ENCODE assay signal across 30 mouse cellular contexts in the genomic region with DNA sequence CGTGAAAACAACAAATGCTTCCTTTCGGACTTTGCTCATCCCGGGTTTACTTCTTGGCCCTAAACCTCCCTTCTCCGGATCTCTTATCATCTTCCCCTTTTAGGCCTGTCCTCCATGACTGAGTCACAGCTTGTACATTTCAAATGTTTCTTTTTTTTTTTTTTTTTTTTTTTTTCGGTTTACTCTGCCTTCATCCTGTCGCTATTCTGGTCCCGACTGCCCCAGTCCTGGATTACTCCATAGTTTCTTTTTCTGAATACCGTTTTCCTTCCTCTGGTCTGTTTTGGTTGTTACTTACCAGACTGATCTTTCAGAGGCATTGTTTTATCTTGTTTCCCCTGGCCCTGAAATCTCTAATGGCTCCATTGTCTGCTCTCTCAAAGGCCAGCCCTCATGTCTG. TPM values are rescaled to one million over a fixed set of nuclear protein-coding genes. Genes with fewer than 3 reads are reported as not detected.
A peak's percentile ranks its signal among the peaks of the same experiment; 100 is the strongest.
DNase-seq lines count a peak whose midpoint lies in the region; ATAC-seq and TF ChIP-seq lines count a peak whose summit lies in the region.
"Had no signal": no experiment of that assay in that cellular context is flagged by ENCODE, and none has a peak within 500 bp of the region (broad histone marks: within the 10 kb centered on the region; RNA-seq: fewer than 3 reads in every experiment).

No protein-coding gene starts in this region.

- H3K4me3 ChIP-seq in gastrocnemius, adult 2 months: no peak overlapping the region; the same call in 1 of the 2 replicates
- H3K4me3 ChIP-seq in heart, embryonic 15.5 days: no peak overlapping the region
- H3K4me3 ChIP-seq in heart, embryonic 10.5 days: no peak overlapping the region
- H3K4me3 ChIP-seq in testis, adult 2 months (ENCODE audit: control insufficient read depth, low read depth, low read length): no peak overlapping the region
- H3K4me3 ChIP-seq: embryonic facial prominence, embryonic 12.5 days; erythroblast, embryonic 14.5 days; forebrain, embryonic 13.5 days; hindbrain, embryonic 10.5 days had no signal

- no peaks in the 10 kb centered on the region for H3K4me1 ChIP-seq in heart, embryonic 15.5 days (replicated peaks)
- no peaks in the 10 kb centered on the region for H3K4me1 ChIP-seq in heart, embryonic 10.5 days
- no peaks in the 10 kb centered on the region for H3K4me1 ChIP-seq in testis, adult 2 months (ENCODE audit: control insufficient read depth, insufficient read depth, low read length)
- H3K4me1 ChIP-seq: embryonic facial prominence, embryonic 12.5 days; forebrain, embryonic 13.5 days; hindbrain, embryonic 10.5 days had no signal

- no peak for ATAC-seq in heart, embryonic 15.5 days (replicated peaks; ENCODE audit: insufficient number of reproducible peaks, insufficient read depth, low FRiP score, low read depth)
- ATAC-seq: forebrain, embryonic 13.5 days; hindbrain, postnatal 0 days had no signal

- H3K36me3 ChIP-seq in heart, embryonic 15.5 days: no peaks in the 10 kb centered on the region
- H3K36me3 ChIP-seq in heart, embryonic 10.5 days: no peaks in the 10 kb centered on the region; the same call in 1 of the 2 replicates
- H3K36me3 ChIP-seq in testis, adult 2 months (ENCODE audit: control insufficient read depth, insufficient read depth, low read length): no peaks in the 10 kb centered on the region
- H3K36me3 ChIP-seq: embryonic facial prominence, embryonic 12.5 days had no signal

- no peak for TF ChIP-seq CTCF in gastrocnemius, adult 2 months (IDR thresholded peaks at IDR 0.05)
- no peak for TF ChIP-seq CTCF in testis, adult 2 months (IDR thresholded peaks at IDR 0.05; ENCODE audit: control insufficient read depth, insufficient read depth, insufficient replicate concordance, low read depth, low read length)

- no peak for DNase-seq in gastrocnemius, adult 2 months
- no peak for DNase-seq in gastrocnemius, postnatal 14 days
- no peak for DNase-seq in heart, embryonic 10.5 days (ENCODE audit: low spot score)
- DNase-seq in testis, postnatal 10 days (ENCODE audit: low spot score): no peak
- DNase-seq in embryo, embryonic 10 days (ENCODE audit: low spot score): no peak
- no peak for DNase-seq in urinary bladder, postnatal 36 days (ENCODE audit: low spot score in 2 of 2)
- DNase-seq: cerebellum, adult 9-10 months; gastrocnemius, postnatal 36 days; kidney, adult 11 months; kidney, postnatal 14 days; left cerebral cortex, postnatal 4 days; liver; right cerebral cortex, postnatal 14 days; spleen, adult 18-20 months; thymus, adult 18-20 months; thymus, postnatal 4 days had no signal

- 38% methylated on average over 8 of the region's 8 CpGs for WGBS in heart, embryonic 15.5 days
- WGBS in heart, embryonic 10.5 days: 44% methylated on average over 8 of the region's 8 CpGs

- peak overlapping the region; percentile 38; the same call in 1 of the 2 replicates for H3K27ac ChIP-seq in gastrocnemius, adult 2 months
- peak overlapping the region; percentile 20 for H3K27ac ChIP-seq in heart, embryonic 15.5 days
- no peak overlapping the region for H3K27ac ChIP-seq in heart, embryonic 10.5 days
- 0 out of 2 replicates have a peak overlapping the region, but pooled peaks have one; percentile 8 for H3K27ac ChIP-seq in testis, adult 2 months (ENCODE audit: control insufficient read depth, insufficient read depth, low read depth, low read length)
- H3K27ac ChIP-seq: embryonic facial prominence, embryonic 12.5 days; forebrain, embryonic 13.5 days; hindbrain, embryonic 10.5 days; hindbrain, postnatal 0 days had no signal

- H3K9ac ChIP-seq in heart, embryonic 15.5 days: no peak overlapping the region
- H3K9ac ChIP-seq: embryonic facial prominence, embryonic 12.5 days; forebrain, embryonic 13.5 days had no signal

- H3K27me3 ChIP-seq in heart, embryonic 15.5 days: no peaks in the 10 kb centered on the region
- no peaks in the 10 kb centered on the region for H3K27me3 ChIP-seq in heart, embryonic 10.5 days (ENCODE audit: insufficient read depth, poor library complexity, severe bottlenecking)
- H3K27me3 ChIP-seq in testis, adult 2 months (ENCODE audit: control insufficient read depth, insufficient read depth, low read length): no peaks in the 10 kb centered on the region
- H3K27me3 ChIP-seq: CH12.LX; embryonic facial prominence, embryonic 12.5 days; forebrain, embryonic 13.5 days had no signal

- no peak overlapping the region for H3K4me2 ChIP-seq in heart, embryonic 15.5 days
- H3K4me2 ChIP-seq: embryonic facial prominence, embryonic 12.5 days; forebrain, embryonic 13.5 days had no signal

- intact Hi-C loops in gastrocnemius, adult 2 months (cut with DNase I): no loop called here
- intact Hi-C loops in gastrocnemius, postnatal 14 days (cut with DNase I; ENCODE audit: low total_unique reads): no loop called here

- no peak for TF ChIP-seq POLR2A in testis, adult 2 months (IDR thresholded peaks at IDR 0.05; ENCODE audit: control insufficient read depth, low read depth, low read length)

- no peaks in the 10 kb centered on the region for H3K9me3 ChIP-seq in heart, embryonic 15.5 days (replicated peaks)
- no peaks in the 10 kb centered on the region for H3K9me3 ChIP-seq in heart, embryonic 10.5 days
- H3K9me3 ChIP-seq: embryonic facial prominence, embryonic 12.5 days; forebrain, embryonic 13.5 days; hindbrain, embryonic 10.5 days had no signal

RNA-seq across cellular contexts. Expression of a gene that starts 19.4 kb away (rescaled TPM):
- total RNA-seq in gastrocnemius, adult 2 months (2021): 1 to 10 TPM; 4.7 to 5.9 TPM
- 1 to 10 TPM; 5.9 to 6.0 TPM for total RNA-seq in gastrocnemius, postnatal 14 days (2021)
- 16.2 and 17.2 TPM in 2 replicates for polyA plus RNA-seq in heart, embryonic 15.5 days (2015; fragmentation: Nextera tagmentation; extraction: Ambion mirVana)
- polyA plus RNA-seq in heart, embryonic 10.5 days (2016; fragmentation: Nextera tagmentation; extraction: Ambion mirVana): 19.3 and 23.0 TPM in 2 replicates
- 5.7 and 6.8 TPM in 2 replicates for polyA plus RNA-seq in testis, adult 2 months (2012; rRNA removed)

RNA-seq across cellular contexts. Expression of a gene that starts 26.3 kb away (rescaled TPM):
- total RNA-seq in gastrocnemius, adult 2 months (2021): 1 to 10 TPM; 1.2 to 1.5 TPM
- total RNA-seq in gastrocnemius, postnatal 14 days (2021): under 1 TPM in 1 of 2 experiments, not detected in 1; 0.91 TPM
- polyA plus RNA-seq in heart, embryonic 15.5 days (2015; fragmentation: Nextera tagmentation; extraction: Ambion mirVana): 2.1 and 2.9 TPM in 2 replicates
- polyA plus RNA-seq in heart, embryonic 10.5 days (2016; fragmentation: Nextera tagmentation; extraction: Ambion mirVana): 1.5 and 1.7 TPM in 2 replicates
- polyA plus RNA-seq in testis, adult 2 months (2012; rRNA removed): not detected in 2 replicates
- total RNA-seq: adrenal gland, postnatal 4 days; gastrocnemius, postnatal 36 days; hindbrain, postnatal 0 days; left cerebral cortex, adult 18-20 months; left cerebral cortex, postnatal 4 days; midbrain, postnatal 0 days; neutrophil, adult 5-6 weeks had no signal
- polyA plus RNA-seq: erythroblast, embryonic 14.5 days; midbrain, postnatal 0 days had no signal

RNA-seq across cellular contexts. Expression of a gene that starts 50.5 kb away (rescaled TPM):
- total RNA-seq in gastrocnemius, adult 2 months (2021): not detected
- total RNA-seq in gastrocnemius, postnatal 14 days (2021): not detected
- not detected in 2 replicates for polyA plus RNA-seq in heart, embryonic 15.5 days (2015; fragmentation: Nextera tagmentation; extraction: Ambion mirVana)
- polyA plus RNA-seq in heart, embryonic 10.5 days (2016; fragmentation: Nextera tagmentation; extraction: Ambion mirVana): not detected in 2 replicates
- not detected in 2 replicates for polyA plus RNA-seq in testis, adult 2 months (2012; rRNA removed)
- total RNA-seq: adrenal gland, postnatal 4 days; CH12.LX; gastrocnemius, postnatal 36 days; hindbrain, postnatal 0 days; left cerebral cortex, adult 18-20 months; left cerebral cortex, postnatal 4 days; midbrain, postnatal 0 days; neutrophil, adult 5-6 weeks had no signal
- polyA plus RNA-seq: cortical plate, adult 2 months; embryonic facial prominence, embryonic 12.5 days; erythroblast, embryonic 14.5 days; forebrain, embryonic 13.5 days; hindbrain, embryonic 10.5 days; hindbrain, postnatal 0 days; liver, embryonic 16.5 days; midbrain, postnatal 0 days had no signal
